Mouse (Mus musculus) stomach, postnatal 0 days (tissue): ENCODE results near the gene Fam217b. TPM values are rescaled to one million over a fixed set of nuclear protein-coding genes. Genes with fewer than 3 reads are reported as not detected.

ENCODE experiments used
- ATAC-seq: fragments of 200-750 bp; cut with Nextera tagmentation; 2 replicates; pipeline ENCODE4 v1.8.0; 2017; ENCODE audit not compliant: low FRiP score, low TSS enrichment
- DNase-seq: peaks from one replicate; pipeline ENCODE4 v3.0.0-alpha.2; 2016; ENCODE audit warnings: low spot score
- H3K27ac ChIP-seq: fragments of 300-500 bp; sonication (generic); replicated peaks from 2 replicates; pipeline ENCODE4 v1.5.1; 2014; ENCODE audit warnings: mild to moderate bottlenecking, control low read depth
- H3K27me3 ChIP-seq: fragments of 300-500 bp; sonication (generic); 2 replicates; pipeline ENCODE4 v1.6.1; 2014; ENCODE audit warnings: low read length; ENCODE audit not compliant: control insufficient read depth, insufficient read depth
- H3K36me3 ChIP-seq: fragments of 300-500 bp; sonication (generic); 2 replicates; pipeline ENCODE4 v1.6.1; 2014; ENCODE audit warnings: low read length, mixed read lengths; ENCODE audit not compliant: control insufficient read depth, insufficient read depth
- H3K4me1 ChIP-seq: fragments of 300-500 bp; sonication (generic); replicated peaks from 2 replicates; pipeline ENCODE4 v1.6.1; 2014; ENCODE audit warnings: antibody characterized with exemption; ENCODE audit not compliant: control insufficient read depth, insufficient read depth
- H3K4me2 ChIP-seq: fragments of 300-500 bp; sonication (generic); replicated peaks from 2 replicates; pipeline ENCODE4 v1.6.1; 2014; ENCODE audit warnings: low read depth, mild to moderate bottlenecking, control low read depth, moderate library complexity
- H3K4me3 ChIP-seq: fragments of 300-500 bp; sonication (generic); 2 replicates; pipeline ENCODE4 v1.5.1; 2014; ENCODE audit warnings: low read depth, low read length, control low read depth
- H3K9ac ChIP-seq: fragments of 300-500 bp; sonication (generic); 2 replicates; pipeline ENCODE4 v1.6.1; 2014; ENCODE audit warnings: mild to moderate bottlenecking, low read length, control low read depth, mixed read lengths
- H3K9me3 ChIP-seq: fragments of 300-500 bp; sonication (generic); 2 replicates; pipeline ENCODE4 v1.6.1; 2016; ENCODE audit warnings: low read length; ENCODE audit not compliant: control insufficient read depth
- CTCF ChIP-seq: IDR thresholded peaks from 2 replicates; pipeline ENCODE4 v1.5.1; 2016; ENCODE audit warnings: antibody characterized with exemption, low read depth, mild to moderate bottlenecking, moderate library complexity
- EP300 ChIP-seq: optimal IDR thresholded peaks from 2 replicates; pipeline ENCODE3; 2016; ENCODE audit warnings: antibody characterized with exemption
- WGBS: fragments of 180-500 bp; shearing (Covaris S2); extraction: QIAGEN DNeasy Blood & Tissue Kit; methylation state at CpG from one replicate; pipeline ENCODE4 v1.1.7; 2014; 5-methylcytosine and 5-hydroxymethylcytosine counted together
- polyA plus RNA-seq: library from polyadenylated mRNA; unstranded; fragments of >200 nt; fragmentation: Nextera tagmentation; extraction: Ambion mirVana; gene quantifications from 2 replicates; pipeline ENCODE4 v1.2.1, GENCODE M21; 2015

Fam217b gene
- polyA plus RNA-seq, 1 experiment from 2014 or later, result 3.6 TPM

- no peaks in the 10 kb centered on the region for H3K36me3 ChIP-seq
- H3K9me3 ChIP-seq, result no peaks in the 10 kb centered on the region
- peak overlapping the region; percentile 59 for H3K4me3 ChIP-seq
- H3K4me1 ChIP-seq, result peaks cover 7% of the 10 kb centered on the region; the same call in 1 of the 2 replicates
- H3K9ac ChIP-seq, result no peak overlapping the region
- 66% methylated on average over 13 of the region's 13 CpGs for WGBS
- peak; percentile 14 for DNase-seq
- ATAC-seq, result no peak
- no peak overlapping the region for H3K27ac ChIP-seq
- no peak for TF ChIP-seq EP300
- TF ChIP-seq CTCF, result no peak
- peak overlapping the region; percentile 95; the same call in 1 of the 2 replicates for H3K4me2 ChIP-seq
- no peaks in the 10 kb centered on the region for H3K27me3 ChIP-seq
Observed at GRCm38 (mm10) chr2:178413081-178413480, 1.2 kb upstream of the Fam217b start.

GRCm38 (mm10) chr2:178413481-178414260, 653 bp upstream of the Fam217b start:
- peak overlapping the region; percentile 65 for H3K27ac ChIP-seq

GRCm38 (mm10) chr2:178415150-178415448, 775 bp downstream of the Fam217b start:
- ATAC-seq, result no peak
- no peak overlapping the region for H3K9ac ChIP-seq
- TF ChIP-seq CTCF (no peak), EP300 (no peak)

More at GRCm38 (mm10) chr2:178413481-178414260, 653 bp upstream of the Fam217b start:
- Histone ChIP-seq H3K9me3 (no peaks in the 10 kb centered on the region), H3K36me3 (no peaks in the 10 kb centered on the region), H3K27me3 (no peaks in the 10 kb centered on the region), H3K4me3 (peak overlapping the region; percentile 59), H3K9ac (peak overlapping the region; percentile 64), H3K4me2 (peak overlapping the region; percentile 95), H3K4me1 (peaks cover 7% of the 10 kb centered on the region; the same call in 1 of the 2 replicates)
- peak; percentile 38 for DNase-seq
- TF ChIP-seq CTCF (no peak), EP300 (no peak)
- WGBS, result 13% methylated on average over 75 of the region's 75 CpGs
- peak; percentile 31; the same call in 1 of the 2 replicates for ATAC-seq

GRCm38 (mm10) chr2:178416427-178416826, 2.1 kb downstream of the Fam217b start:
- no peaks in the 10 kb centered on the region for H3K9me3 ChIP-seq
- WGBS, result 66% methylated on average over 13 of the region's 13 CpGs
- no peaks in the 10 kb centered on the region for H3K27me3 ChIP-seq
- ATAC-seq (no peak), DNase-seq (peak; percentile 11)
- H3K9ac ChIP-seq, result no peak overlapping the region
- TF ChIP-seq EP300 (no peak), CTCF (no peak)
- H3K4me2 ChIP-seq, result no peak overlapping the region
- H3K4me1 ChIP-seq, result peaks cover 7% of the 10 kb centered on the region; the same call in 1 of the 2 replicates
- H3K27ac ChIP-seq, result no peak overlapping the region
- no peak overlapping the region for H3K4me3 ChIP-seq
- H3K36me3 ChIP-seq, result no peaks in the 10 kb centered on the region

More at GRCm38 (mm10) chr2:178415150-178415448, 775 bp downstream of the Fam217b start:
- Histone ChIP-seq H3K27ac (no peak overlapping the region), H3K36me3 (no peaks in the 10 kb centered on the region), H3K4me3 (peak overlapping the region; percentile 59; the same call in 1 of the 2 replicates), H3K4me1 (peaks cover 7% of the 10 kb centered on the region; the same call in 1 of the 2 replicates), H3K4me2 (peak overlapping the region; percentile 95), H3K9me3 (no peaks in the 10 kb centered on the region), H3K27me3 (no peaks in the 10 kb centered on the region)
- no peak for DNase-seq
- WGBS, result 32% methylated on average over 3 of the region's 3 CpGs

- no peak overlapping the region for H3K4me3 ChIP-seq
- no peaks in the 10 kb centered on the region for H3K27me3 ChIP-seq
- 76% methylated on average over 4 of the region's 4 CpGs for WGBS
- ATAC-seq, result no peak
- H3K9me3 ChIP-seq, result no peaks in the 10 kb centered on the region
- DNase-seq, result peak; percentile 11
- no peak overlapping the region for H3K9ac ChIP-seq
- H3K27ac ChIP-seq, result no peak overlapping the region
- TF ChIP-seq CTCF (no peak), EP300 (no peak)
- no peaks in the 10 kb centered on the region for H3K36me3 ChIP-seq
- H3K4me1 ChIP-seq, result peaks cover 7% of the 10 kb centered on the region; the same call in 1 of the 2 replicates
- no peak overlapping the region for H3K4me2 ChIP-seq
Observed at GRCm38 (mm10) chr2:178416970-178417369, 2.6 kb downstream of the Fam217b start.

GRCm38 (mm10) chr2:178420576-178420975, 6.3 kb downstream of the Fam217b start:
- ATAC-seq (no peak), DNase-seq (peak; percentile 12)
- no peaks in the 10 kb centered on the region for H3K9me3 ChIP-seq
- TF ChIP-seq EP300, result no peak
- no peak for TF ChIP-seq CTCF
- no peak overlapping the region for H3K9ac ChIP-seq
- no peaks in the 10 kb centered on the region for H3K27me3 ChIP-seq
- H3K4me1 ChIP-seq, result no peaks in the 10 kb centered on the region
- H3K36me3 ChIP-seq, result no peaks in the 10 kb centered on the region
- H3K4me2 ChIP-seq, result no peak overlapping the region
- H3K27ac ChIP-seq, result no peak overlapping the region
- H3K4me3 ChIP-seq, result no peak overlapping the region
- 86% methylated on average over 9 of the region's 9 CpGs for WGBS
